Mouse (Mus musculus): ENCODE measurements at regions not wholly inside any gene's neighbourhood (a gene's known extent, or its start where the extent isn't known, plus 50 kb on each side); places are given as distances from the start of the nearest gene placed in this dataset.

DNA sequence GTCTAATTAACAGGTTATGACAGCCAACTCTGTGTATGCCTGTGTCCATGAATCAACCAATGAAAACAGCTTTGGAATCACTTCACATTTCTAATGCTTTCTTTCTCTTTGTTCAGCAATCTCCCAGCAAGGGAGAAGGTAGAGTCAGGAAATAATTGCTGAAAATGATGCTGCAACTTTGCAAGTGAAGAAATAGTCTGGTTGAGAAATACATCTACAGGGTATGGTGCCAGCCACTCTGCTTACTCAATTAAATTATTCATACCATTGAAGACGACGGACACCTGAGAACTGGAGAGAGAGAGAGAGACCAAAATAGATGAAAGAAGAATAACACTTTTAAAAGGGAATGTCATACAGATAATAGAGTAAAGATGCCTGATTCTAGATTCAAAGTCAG is 645.4 kb upstream of the Cited2 start:
- no peak overlapping the region for H3K9ac ChIP-seq
- H3K4me1 ChIP-seq: peaks cover 9% of the 10 kb centered on the region
- no peak overlapping the region for H3K27ac ChIP-seq (replicated peaks)
- ATAC-seq (ENCODE audit: insufficient number of reproducible peaks, low FRiP score, low TSS enrichment, low read depth): no peak
- no peak overlapping the region for H3K4me2 ChIP-seq (replicated peaks)
- H3K9me3 ChIP-seq (replicated peaks): no peaks in the 10 kb centered on the region
- H3K4me3 ChIP-seq (replicated peaks): no peak overlapping the region
- no peaks in the 10 kb centered on the region for H3K27me3 ChIP-seq
- H3K36me3 ChIP-seq: no peaks in the 10 kb centered on the region
- WGBS: 75% methylated on average over 2 of the region's 2 CpGs

DNA sequence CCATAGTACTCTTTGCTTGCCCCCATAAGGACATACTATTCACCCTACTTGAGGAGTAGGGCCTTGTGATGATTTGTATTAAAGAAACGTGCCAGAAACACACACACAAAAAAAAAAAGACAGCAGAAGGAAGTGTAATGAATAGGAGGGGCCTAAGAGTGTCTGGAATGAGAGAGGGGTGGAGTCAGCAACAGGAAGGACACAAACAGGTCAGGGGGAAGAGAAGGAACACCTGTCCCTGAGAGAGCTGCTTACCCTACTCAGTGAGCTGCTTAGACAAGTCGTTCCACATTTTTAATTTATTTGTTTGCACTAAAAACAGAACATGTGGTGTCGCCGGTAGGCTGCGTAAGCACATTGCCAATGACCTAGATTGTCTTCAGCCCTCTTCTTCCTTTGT is 642.2 kb upstream of the Cited2 start:
- Histone ChIP-seq H3K4me3 (replicated peaks) (no peak overlapping the region), H3K27me3 (no peaks in the 10 kb centered on the region), H3K9ac (no peak overlapping the region), H3K36me3 (no peaks in the 10 kb centered on the region), H3K4me1 (no peaks in the 10 kb centered on the region), H3K4me2 (replicated peaks) (no peak overlapping the region), H3K9me3 (replicated peaks) (no peaks in the 10 kb centered on the region), H3K27ac (replicated peaks) (no peak overlapping the region)
- no peak for ATAC-seq (ENCODE audit: insufficient number of reproducible peaks, low FRiP score, low TSS enrichment, low read depth)
- WGBS: 60% methylated on average over 5 of the region's 5 CpGs

DNA sequence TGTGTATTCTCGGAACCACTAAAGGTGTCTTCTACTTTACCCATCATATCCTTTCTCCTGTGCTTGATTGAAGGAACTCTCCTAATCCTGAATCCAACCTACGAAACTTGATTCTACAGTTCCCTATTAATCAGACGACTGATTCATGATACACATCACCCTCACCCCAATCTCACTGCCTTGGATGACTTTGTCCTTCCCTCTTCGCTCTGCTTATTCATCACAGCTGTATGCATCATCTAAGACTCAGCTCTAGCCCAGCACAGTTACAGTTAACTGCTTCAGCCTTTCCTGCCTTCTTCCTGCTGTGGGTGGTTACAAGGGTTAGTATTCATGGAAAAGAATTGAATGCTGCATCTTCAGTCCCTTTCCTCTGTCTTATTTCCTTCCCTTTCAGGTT is 640.1 kb upstream of the Cited2 start:
- ATAC-seq (ENCODE audit: insufficient number of reproducible peaks, low FRiP score, low TSS enrichment, low read depth): no peak
- Histone ChIP-seq H3K36me3 (no peaks in the 10 kb centered on the region), H3K4me1 (no peaks in the 10 kb centered on the region), H3K9me3 (replicated peaks) (no peaks in the 10 kb centered on the region), H3K27me3 (no peaks in the 10 kb centered on the region), H3K9ac (no peak overlapping the region), H3K4me2 (replicated peaks) (no peak overlapping the region), H3K4me3 (replicated peaks) (no peak overlapping the region), H3K27ac (replicated peaks) (no peak overlapping the region)
- WGBS: 70% methylated on average over 4 of the region's 4 CpGs

GRCm38 (mm10) chr10:17102065-17102464 is 621.0 kb upstream of the Cited2 start:
- Histone ChIP-seq H3K36me3 (no peaks in the 10 kb centered on the region), H3K4me1 (peaks cover 8% of the 10 kb centered on the region; the same call in 1 of the 2 replicates), H3K4me3 (replicated peaks) (no peak overlapping the region), H3K27me3 (no peaks in the 10 kb centered on the region), H3K4me2 (replicated peaks) (no peak overlapping the region), H3K27ac (replicated peaks) (no peak overlapping the region), H3K9me3 (replicated peaks) (no peaks in the 10 kb centered on the region), H3K9ac (no peak overlapping the region)
- 11% methylated on average over 1 of the region's 1 CpGs for WGBS
- ATAC-seq (ENCODE audit: insufficient number of reproducible peaks, low FRiP score, low TSS enrichment, low read depth): no peak

- H3K4me1 ChIP-seq: peaks cover 8% of the 10 kb centered on the region; the same call in 1 of the 2 replicates
- no peak overlapping the region for H3K27ac ChIP-seq (replicated peaks)
- H3K9me3 ChIP-seq (replicated peaks): no peaks in the 10 kb centered on the region
- H3K27me3 ChIP-seq: no peaks in the 10 kb centered on the region
- no peak for ATAC-seq (ENCODE audit: insufficient number of reproducible peaks, low FRiP score, low TSS enrichment, low read depth)
- 69% methylated on average over 2 of the region's 2 CpGs for WGBS
- no peak overlapping the region for H3K4me2 ChIP-seq (replicated peaks)
- no peak overlapping the region for H3K4me3 ChIP-seq (replicated peaks)
- H3K9ac ChIP-seq: no peak overlapping the region
- no peaks in the 10 kb centered on the region for H3K36me3 ChIP-seq
Measured at GRCm38 (mm10) chr10:17103416-17103815, 619.6 kb upstream of the Cited2 start.

DNA sequence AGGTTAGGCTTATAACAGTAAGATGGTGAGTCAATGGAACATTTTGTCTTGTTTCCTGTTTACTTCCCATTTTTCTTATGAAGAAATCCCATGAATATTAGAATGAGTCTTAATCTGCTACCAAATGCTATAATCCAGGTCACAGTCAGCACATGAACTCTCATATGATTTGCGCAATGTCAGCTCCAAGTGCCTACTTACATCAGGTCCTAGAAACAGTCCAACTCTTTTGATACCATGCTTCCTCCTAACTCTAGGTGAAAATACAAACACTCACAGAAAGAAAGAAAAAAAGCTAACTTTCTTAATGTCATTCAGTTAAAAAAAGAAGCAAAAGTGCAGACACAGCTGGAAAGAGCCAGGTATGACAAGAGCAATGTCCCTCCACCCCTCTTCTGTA is 616.2 kb upstream of the Cited2 start:
- no peaks in the 10 kb centered on the region for H3K9me3 ChIP-seq (replicated peaks)
- WGBS: 100% methylated on average over 1 of the region's 1 CpGs
- no peak overlapping the region for H3K27ac ChIP-seq (replicated peaks)
- H3K27me3 ChIP-seq: no peaks in the 10 kb centered on the region
- ATAC-seq (ENCODE audit: insufficient number of reproducible peaks, low FRiP score, low TSS enrichment, low read depth): no peak
- no peak overlapping the region for H3K4me3 ChIP-seq (replicated peaks)
- H3K4me2 ChIP-seq (replicated peaks): no peak overlapping the region
- H3K9ac ChIP-seq: no peak overlapping the region
- H3K36me3 ChIP-seq: no peaks in the 10 kb centered on the region
- 0 out of 2 replicates have a peak, but pooled peaks cover 2% of the 10 kb centered on the region for H3K4me1 ChIP-seq

- 73% methylated on average over 2 of the region's 2 CpGs for WGBS
- no peaks in the 10 kb centered on the region for H3K27me3 ChIP-seq
- H3K9ac ChIP-seq: no peak overlapping the region
- H3K27ac ChIP-seq (replicated peaks): no peak overlapping the region
- ATAC-seq (ENCODE audit: insufficient number of reproducible peaks, low FRiP score, low TSS enrichment, low read depth): no peak
- no peak overlapping the region for H3K4me2 ChIP-seq (replicated peaks)
- H3K9me3 ChIP-seq (replicated peaks): no peaks in the 10 kb centered on the region
- no peak overlapping the region for H3K4me3 ChIP-seq (replicated peaks)
- no peaks in the 10 kb centered on the region for H3K4me1 ChIP-seq
- no peaks in the 10 kb centered on the region for H3K36me3 ChIP-seq
Measured at GRCm38 (mm10) chr10:17111071-17111470, 611.9 kb upstream of the Cited2 start.

DNA sequence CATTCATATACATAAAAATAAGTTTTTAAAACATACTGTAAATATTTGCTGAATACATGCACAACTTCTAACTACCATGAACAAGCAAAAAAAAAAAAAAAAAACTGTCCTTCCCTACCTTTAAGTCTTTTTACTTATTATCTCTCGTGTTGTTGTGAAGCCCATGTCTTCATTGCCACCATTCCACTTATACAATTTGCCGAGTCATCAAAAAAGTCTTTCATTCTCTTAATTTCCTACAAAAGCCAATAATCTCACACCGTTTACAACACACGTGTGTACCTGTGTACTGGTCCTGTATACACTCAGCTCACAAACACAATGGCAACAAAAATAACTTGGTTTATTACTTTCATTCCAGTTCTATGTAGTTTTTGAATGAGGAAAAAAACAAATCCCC is 608.2 kb upstream of the Cited2 start:
- Histone ChIP-seq H3K9ac (no peak overlapping the region), H3K4me3 (replicated peaks) (no peak overlapping the region), H3K27ac (replicated peaks) (no peak overlapping the region), H3K4me2 (replicated peaks) (no peak overlapping the region), H3K4me1 (no peaks in the 10 kb centered on the region), H3K9me3 (replicated peaks) (no peaks in the 10 kb centered on the region), H3K36me3 (no peaks in the 10 kb centered on the region), H3K27me3 (no peaks in the 10 kb centered on the region)
- no peak for ATAC-seq (ENCODE audit: insufficient number of reproducible peaks, low FRiP score, low TSS enrichment, low read depth)
- WGBS: 92% methylated on average over 4 of the region's 4 CpGs

- H3K4me2 ChIP-seq (replicated peaks): no peak overlapping the region
- no peaks in the 10 kb centered on the region for H3K4me1 ChIP-seq
- H3K9me3 ChIP-seq (replicated peaks): no peaks in the 10 kb centered on the region
- H3K4me3 ChIP-seq (replicated peaks): no peak overlapping the region
- no peak for ATAC-seq (ENCODE audit: insufficient number of reproducible peaks, low FRiP score, low TSS enrichment, low read depth)
- H3K27ac ChIP-seq (replicated peaks): no peak overlapping the region
- no peaks in the 10 kb centered on the region for H3K27me3 ChIP-seq
- 82% methylated on average over 4 of the region's 4 CpGs for WGBS
- H3K36me3 ChIP-seq: no peaks in the 10 kb centered on the region
- H3K9ac ChIP-seq: no peak overlapping the region
Measured at GRCm38 (mm10) chr10:17129391-17130163, 593.4 kb upstream of the Cited2 start.

- no peak overlapping the region for H3K4me3 ChIP-seq (replicated peaks)
- WGBS: 76% methylated on average over 1 of the region's 1 CpGs
- H3K27me3 ChIP-seq: no peaks in the 10 kb centered on the region
- H3K4me1 ChIP-seq: no peaks in the 10 kb centered on the region
- no peak overlapping the region for H3K9ac ChIP-seq
- H3K9me3 ChIP-seq (replicated peaks): no peaks in the 10 kb centered on the region
- H3K27ac ChIP-seq (replicated peaks): no peak overlapping the region
- H3K4me2 ChIP-seq (replicated peaks): no peak overlapping the region
- H3K36me3 ChIP-seq: no peaks in the 10 kb centered on the region
- no peak for ATAC-seq (ENCODE audit: insufficient number of reproducible peaks, low FRiP score, low TSS enrichment, low read depth)
Measured at GRCm38 (mm10) chr10:17130661-17131060, 592.4 kb upstream of the Cited2 start.

DNA sequence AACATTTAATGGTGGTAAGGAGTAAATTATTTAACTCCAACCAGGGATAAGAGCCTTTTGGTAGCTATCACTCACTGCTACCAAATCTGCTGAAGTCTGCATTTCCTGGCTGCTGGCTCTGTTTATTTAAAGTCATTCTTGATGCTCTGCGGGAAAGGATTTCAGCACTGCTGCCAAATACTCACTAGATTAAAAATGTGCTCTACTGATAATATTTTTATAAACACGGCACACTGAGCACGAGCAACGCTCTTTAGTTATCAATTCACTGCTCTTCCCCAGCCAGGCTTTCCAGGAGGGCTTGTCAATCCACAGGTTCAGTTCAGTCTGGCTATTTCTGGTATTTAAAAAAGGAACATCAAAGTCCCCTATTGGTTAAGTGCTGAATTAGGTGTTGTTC is 591.3 kb upstream of the Cited2 start:
- H3K4me2 ChIP-seq (replicated peaks): no peak overlapping the region
- ATAC-seq (ENCODE audit: insufficient number of reproducible peaks, low FRiP score, low TSS enrichment, low read depth): no peak
- H3K27me3 ChIP-seq: no peaks in the 10 kb centered on the region
- no peaks in the 10 kb centered on the region for H3K4me1 ChIP-seq
- no peaks in the 10 kb centered on the region for H3K9me3 ChIP-seq (replicated peaks)
- H3K36me3 ChIP-seq: no peaks in the 10 kb centered on the region
- 36% methylated on average over 4 of the region's 4 CpGs for WGBS
- H3K9ac ChIP-seq: no peak overlapping the region
- H3K4me3 ChIP-seq (replicated peaks): no peak overlapping the region
- H3K27ac ChIP-seq (replicated peaks): no peak overlapping the region

DNA sequence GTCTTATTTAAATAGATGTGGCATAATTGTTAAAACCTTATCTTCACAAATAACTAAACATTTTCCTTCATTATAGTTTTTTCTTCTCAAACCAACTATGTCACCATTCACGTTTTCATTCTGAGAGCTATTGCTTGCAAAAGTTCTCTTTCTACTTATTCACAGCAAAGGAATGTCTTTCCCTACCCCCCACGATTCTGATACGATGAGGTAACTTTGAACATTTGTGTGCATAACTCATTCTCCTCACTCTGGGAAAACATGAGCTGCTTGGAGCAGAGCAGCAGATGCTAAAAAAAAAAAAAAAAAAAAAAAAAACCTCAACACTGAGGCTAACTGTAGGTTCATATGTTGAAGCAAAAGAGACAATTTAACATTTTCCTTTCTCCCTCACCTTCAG is 547.6 kb upstream of the Cited2 start:
- H3K9ac ChIP-seq: no peak overlapping the region
- no peaks in the 10 kb centered on the region for H3K36me3 ChIP-seq
- no peaks in the 10 kb centered on the region for H3K4me1 ChIP-seq
- H3K4me2 ChIP-seq (replicated peaks): no peak overlapping the region
- 27% methylated on average over 3 of the region's 3 CpGs for WGBS
- H3K27me3 ChIP-seq: no peaks in the 10 kb centered on the region
- no peak overlapping the region for H3K27ac ChIP-seq (replicated peaks)
- H3K4me3 ChIP-seq (replicated peaks): no peak overlapping the region
- no peaks in the 10 kb centered on the region for H3K9me3 ChIP-seq (replicated peaks)
- no peak for ATAC-seq (ENCODE audit: insufficient number of reproducible peaks, low FRiP score, low TSS enrichment, low read depth)
